Mouse (Mus musculus): ENCODE data around the gene Dclre1a. TPM values are rescaled to one million over a fixed set of nuclear protein-coding genes. Genes with fewer than 3 reads are reported as not detected.
A peak's percentile ranks its signal among the peaks of the same experiment; 100 is the strongest.

The Dclre1a gene
- total RNA-seq (2021), result 1 to 10 TPM; 7.3 to 7.4 TPM
- long read RNA-seq, experiment 1, result 0 reads
- long read RNA-seq, experiment 2, partial matches to known transcripts, result 3 of 4 reads
- long read RNA-seq, experiment 2, other reads (novel, unspliced or antisense), result 1 of 4 reads

DNA sequence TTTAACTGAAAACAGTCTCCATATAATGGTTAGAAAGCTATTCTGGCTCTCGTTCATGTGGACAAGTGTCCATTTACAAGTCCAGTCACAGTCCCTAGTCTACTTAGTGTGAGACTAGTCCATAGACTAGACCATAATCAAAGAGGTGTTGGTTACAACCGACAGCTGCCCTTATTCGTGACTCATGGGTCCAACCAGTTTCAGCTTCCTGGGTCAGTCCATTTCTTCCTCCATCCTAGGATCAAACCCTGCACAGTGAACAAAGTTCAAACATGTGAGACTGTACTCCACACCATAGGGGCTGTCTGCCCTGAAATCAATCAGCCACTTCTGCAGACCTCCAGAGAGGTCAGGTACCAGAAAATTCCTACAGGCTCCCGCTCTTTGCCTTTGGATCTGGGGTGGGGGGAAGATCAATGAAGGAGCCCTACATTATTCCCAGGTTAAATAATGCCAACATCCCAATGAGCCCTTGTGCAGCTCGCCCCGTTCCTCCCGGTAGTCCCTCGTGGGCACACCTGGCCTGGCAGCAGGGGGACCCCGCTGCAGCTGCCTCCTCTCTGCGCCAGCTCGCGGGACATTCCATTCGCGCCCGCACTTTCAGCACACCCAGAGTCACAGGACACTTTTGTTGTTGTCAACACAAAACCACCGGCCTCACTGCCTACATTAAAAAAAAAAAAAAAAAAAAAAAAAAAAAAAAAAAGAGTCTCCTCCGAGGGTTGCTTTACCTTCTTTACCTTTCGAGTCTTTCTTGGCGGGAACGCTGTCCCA is at the start of gene Dclre1a:
TSS of gene Dclre1a (minus strand) at position 767 of the 774 bp plus-strand sequence.
- DNase-seq (ENCODE audit: low spot score in 2 of 2), result peak; percentile 51 to 64

DNA sequence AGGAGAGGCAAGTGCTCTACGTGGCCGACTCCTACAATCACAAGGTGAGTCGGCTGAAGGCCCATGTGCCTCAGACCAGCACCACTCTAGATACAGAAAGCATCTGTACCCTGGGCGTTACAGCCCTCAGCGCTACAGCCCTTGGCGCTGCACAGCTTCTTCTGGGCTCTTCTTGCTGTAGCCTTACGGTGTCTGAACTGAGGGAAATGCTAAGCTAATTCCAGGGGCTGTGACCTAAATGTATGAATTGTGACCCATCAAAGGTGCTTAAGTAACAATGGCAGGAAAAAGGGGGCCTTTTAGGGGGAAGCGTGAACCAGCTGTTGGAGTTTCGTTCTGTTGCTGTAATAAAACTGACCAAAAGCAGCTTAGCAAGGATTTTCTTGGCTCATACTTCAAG is 44.5 kb upstream of the Dclre1a start:
- DNase-seq (ENCODE audit: low spot score in 2 of 2), result no peak

DNA sequence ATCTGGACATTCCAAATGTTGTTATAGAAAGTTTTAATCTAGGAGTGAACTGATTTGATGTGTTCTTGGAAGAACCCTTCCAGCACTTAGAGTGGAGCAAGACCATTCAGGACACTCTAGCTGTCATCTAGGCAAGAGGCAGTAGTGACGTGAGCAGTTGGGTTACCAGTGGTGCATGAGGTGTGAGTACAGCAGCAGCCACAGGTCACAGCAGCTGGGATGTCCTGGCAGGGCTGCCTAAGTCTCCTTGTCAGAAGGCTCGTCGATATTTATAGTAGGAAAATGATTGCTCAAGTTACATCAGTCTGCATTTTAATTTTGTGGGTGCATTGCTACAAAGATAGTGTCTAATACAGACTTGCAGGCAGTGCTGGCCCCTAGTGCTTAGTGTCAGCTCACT is 42.2 kb upstream of the Dclre1a start:
- DNase-seq (ENCODE audit: low spot score in 2 of 2), result no peak

DNA sequence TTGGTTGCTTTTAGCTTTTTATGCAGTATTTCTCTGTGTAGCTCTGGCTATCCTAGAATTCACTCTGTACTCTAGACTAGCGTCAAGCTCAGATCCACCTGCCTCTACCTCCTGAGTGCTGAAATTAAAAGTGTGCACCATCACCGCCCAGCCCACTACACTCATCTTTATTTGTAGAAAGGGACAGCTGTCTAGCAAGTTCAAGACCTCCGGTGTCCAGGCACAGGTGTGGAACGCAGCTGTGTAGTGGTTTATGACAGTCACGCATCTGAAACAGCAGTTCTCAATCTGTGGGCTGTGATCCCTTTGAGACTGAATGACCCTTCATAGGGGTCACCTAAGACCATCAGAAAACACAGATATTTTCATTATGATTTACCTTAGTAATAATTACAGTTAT is 41.4 kb upstream of the Dclre1a start:
- DNase-seq (ENCODE audit: low spot score in 2 of 2), result no peak

DNA sequence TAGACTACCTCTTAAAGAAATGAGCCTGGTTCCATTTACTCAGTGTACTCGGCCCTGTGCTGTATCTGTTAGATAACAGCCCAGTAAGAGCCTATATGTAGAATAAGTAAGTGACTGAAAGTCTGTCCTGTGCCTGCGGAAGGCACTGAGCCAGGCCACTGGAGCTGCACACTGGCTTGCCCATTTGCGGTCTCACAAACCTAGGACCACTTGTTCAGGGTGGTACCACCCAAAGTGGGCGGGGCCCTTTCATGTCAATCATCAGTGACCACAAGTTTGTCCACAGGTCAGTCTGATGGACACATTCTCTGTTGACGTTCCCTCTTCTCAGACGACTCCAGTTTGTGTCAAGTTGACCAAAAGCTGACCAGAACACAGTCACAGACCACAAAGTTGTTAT is 41.0 kb upstream of the Dclre1a start:
- no peak for DNase-seq (ENCODE audit: low spot score in 2 of 2)

DNA sequence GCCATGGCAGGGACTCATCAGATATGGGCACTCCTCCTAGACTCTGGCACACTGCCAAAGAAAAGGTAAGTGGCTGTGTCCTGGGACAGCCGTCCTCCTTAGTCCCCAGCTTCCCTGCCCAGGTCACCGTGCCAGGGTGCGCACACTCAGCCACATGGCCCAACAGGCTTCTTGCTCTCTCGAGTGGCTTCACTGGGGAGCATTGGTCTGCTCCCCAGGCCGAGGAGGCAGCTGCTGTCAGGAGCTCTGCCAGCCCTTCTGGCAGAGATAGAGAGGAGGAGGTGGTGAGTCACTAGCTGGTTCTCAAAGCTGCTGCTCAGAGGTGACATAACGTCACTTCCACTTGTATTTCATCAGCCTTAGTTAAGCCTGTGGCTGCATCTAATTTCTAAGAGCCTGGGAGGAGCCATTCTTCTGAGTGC is 40.2 kb upstream of the Dclre1a start:
- peak; percentile 11 to 17 for DNase-seq (ENCODE audit: low spot score in 2 of 2)

DNA sequence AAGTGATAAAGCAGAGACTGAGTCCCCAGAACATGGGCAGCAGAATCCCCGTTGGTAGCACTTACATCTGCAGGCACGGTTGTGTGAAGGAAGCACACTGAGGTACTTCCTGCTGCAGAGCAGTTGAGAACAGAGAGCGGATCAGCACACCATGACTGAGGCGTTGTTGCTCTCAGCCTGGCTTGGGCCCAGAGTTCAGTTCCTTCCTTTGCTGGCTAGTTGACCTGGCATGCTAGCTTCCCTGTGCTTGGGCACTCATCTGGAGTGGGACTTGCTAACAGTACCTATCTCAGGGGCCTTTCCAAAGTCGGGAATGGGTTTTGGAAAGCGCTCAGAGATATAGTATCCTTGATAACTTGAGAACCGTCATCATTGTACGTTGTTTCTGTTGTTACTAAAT is 38.3 kb upstream of the Dclre1a start:
- no peak for DNase-seq (ENCODE audit: low spot score in 2 of 2)

DNA sequence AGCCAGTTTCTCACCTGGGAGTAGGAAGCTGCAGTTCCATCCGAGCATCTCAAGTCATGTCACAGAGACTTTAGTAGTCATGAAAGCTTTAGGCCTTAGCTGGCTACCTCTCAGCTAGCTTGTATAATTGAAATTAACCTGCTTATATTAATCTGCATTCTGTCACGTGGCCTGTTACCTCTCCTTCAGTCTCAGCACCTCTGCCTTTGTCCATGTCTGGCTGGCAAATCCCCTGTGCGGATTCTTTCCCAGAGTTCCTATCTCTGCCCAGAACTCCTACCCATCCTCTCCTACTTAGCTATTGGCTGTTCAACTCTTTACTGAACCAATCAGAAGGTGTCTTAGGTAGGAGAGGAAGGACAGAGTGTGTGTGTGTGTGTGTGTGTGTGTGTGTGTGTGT is 36.3 kb upstream of the Dclre1a start:
- no peak for DNase-seq (ENCODE audit: low spot score in 2 of 2)

DNA sequence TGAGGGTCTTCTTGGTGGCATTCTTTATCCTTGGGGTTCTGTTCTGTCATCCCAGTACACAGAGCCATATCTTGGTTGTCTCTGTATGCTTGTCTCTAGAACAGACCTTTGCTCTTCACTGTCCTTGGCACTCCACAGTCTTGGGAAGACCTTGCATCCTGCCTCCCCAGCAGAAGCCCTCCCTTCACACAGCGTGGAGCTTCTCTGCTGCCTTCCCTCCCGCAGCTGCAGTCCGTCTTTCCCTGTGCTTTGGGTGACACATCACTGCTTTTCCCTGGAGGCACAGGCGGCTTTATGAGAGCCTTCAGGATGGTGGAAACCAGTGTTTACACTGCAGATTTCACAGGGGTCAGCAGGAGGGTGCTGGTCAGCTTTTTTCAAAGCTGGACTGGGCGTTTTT is 35.8 kb upstream of the Dclre1a start:
- DNase-seq (ENCODE audit: low spot score in 2 of 2), result no peak

DNA sequence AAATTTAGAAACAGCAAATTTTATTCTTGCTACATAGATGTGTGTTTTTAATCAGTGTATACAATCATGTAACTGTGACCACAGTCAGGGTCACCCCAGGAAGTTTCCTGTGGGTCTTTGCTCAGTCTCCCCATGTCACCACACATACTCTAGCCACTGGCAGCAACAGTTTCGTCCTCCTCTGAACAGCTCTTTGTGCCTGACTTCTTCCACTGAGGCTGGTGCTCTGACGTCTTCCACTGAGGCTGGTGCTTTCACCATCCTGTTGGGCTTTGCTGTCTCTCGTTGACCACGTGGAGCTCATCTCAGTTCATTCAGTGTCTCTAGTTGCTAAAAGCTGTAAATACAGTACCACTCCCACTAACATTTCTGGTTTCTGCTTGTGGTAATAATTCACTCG is 34.0 kb upstream of the Dclre1a start:
- no peak for DNase-seq (ENCODE audit: low spot score in 2 of 2)

DNA sequence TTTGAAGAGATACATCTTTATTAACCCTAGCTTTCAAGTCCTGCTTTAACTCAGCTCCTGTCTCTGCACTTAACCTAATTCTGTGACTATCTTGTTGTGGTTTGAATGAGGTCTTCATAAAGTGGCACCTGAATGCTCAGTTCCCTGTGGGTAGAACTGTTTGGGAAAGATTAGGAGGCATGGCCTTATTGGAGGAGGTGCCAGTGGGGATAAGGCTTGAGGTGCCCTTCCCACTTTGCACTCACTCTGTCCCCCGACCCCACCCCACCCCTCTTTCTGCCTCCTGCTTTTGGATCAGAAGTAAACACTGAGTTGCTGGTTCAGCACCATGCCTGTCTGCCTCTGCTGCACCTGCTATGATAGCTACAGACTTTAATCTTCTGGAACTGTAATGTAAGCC is 29.8 kb upstream of the Dclre1a start:
- no peak for DNase-seq (ENCODE audit: low spot score in 2 of 2)

DNA sequence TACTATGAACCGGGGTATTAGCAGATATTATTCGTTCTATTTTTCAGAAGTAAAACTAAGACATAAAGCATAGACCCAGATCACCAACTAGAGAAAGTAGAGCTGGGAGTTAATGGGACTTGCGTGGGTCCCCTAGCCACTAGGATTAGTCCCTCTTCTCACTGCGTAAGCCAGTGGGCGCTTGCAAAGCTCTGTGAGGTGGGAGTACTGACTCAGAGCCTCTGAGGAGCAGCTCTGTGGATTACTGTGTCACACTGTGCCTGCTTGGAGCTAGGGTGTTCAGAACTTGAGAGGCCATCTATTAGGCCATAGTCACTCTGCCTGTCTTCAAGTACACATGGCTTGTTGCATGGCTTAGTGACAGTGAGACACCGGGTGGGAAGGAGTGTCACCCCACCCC is 25.2 kb upstream of the Dclre1a start:
- no peak for DNase-seq (ENCODE audit: low spot score in 2 of 2)

DNA sequence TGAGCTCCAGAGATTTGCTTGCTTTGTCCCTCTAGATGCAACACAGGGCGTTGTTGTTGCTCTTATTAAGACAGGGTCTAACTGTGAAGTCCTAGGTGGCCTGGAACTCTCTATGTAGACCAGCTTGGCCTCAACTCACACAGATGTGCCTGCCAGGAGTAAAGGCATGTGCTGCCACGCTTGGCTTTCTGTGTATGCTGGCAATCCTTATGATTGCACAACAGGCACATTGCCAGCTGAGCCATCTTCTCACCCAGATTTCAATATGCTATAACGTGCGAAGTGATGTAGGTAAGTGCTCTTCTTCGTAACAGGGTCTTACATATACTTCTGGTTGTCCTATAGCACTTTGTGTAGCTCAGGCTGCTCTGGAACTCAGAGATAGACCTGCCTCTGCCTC is 23.9 kb upstream of the Dclre1a start:
- no peak for DNase-seq (ENCODE audit: low spot score in 2 of 2)

DNA sequence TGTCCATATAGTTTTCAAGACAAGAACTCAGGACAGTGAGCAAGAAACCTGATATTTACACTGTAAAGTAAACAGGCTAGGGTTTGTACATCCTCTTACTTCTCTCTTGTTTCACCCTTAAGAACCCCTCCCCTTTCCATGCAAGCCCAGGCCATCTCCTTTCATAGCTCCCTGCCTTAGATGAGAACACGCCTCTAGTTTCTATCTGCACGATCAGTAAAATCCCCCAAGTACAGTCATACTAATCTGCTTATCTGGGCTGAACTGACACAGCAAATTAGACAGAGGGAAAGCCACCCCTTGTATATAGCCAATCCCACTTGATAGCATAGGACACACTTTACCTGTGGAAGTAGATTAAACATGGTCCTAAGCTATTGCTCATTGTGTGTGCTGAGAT is 23.2 kb upstream of the Dclre1a start:
- no peak for DNase-seq (ENCODE audit: low spot score in 2 of 2)

DNA sequence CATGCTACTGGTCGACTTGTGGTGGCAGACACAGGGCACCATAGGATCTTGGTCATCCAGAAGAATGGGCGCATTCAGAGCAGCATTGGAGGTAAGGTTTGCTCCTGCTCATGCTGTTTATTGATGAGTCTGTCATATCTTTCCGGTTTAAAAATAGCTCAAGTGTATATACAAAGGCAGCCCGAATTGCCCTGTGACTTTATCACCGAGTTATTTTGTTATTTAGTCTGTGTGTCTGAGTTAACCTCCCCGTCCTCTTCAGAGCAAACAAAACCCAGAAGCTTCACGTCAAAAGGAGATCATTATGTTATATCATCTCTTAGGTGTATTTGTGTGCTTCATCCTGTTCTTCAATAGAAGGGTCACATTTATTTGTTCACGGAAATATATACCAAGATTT is 22.8 kb upstream of the Dclre1a start:
- no peak for DNase-seq (ENCODE audit: low spot score in 2 of 2)

DNA sequence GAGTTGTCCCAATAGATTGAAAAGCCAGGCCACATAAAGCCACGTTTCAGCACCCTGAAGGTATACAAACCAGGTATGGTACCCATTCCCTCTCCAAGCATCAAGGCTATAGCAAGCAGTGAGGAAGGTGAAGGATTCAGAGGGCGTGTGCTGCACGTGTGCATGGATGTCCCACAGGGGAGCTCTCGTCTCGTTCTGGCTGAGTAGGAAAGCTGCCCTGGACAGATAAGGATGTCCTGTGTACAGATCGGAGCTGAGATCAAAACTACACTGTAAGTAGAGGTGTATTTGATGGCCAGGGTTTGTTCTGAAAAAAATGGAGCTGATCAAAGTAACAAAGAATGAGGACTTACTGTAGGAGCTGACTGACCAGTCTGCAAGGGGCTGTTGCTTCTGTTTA is 18.9 kb upstream of the Dclre1a start:
- DNase-seq (ENCODE audit: low spot score in 2 of 2), result no peak

DNA sequence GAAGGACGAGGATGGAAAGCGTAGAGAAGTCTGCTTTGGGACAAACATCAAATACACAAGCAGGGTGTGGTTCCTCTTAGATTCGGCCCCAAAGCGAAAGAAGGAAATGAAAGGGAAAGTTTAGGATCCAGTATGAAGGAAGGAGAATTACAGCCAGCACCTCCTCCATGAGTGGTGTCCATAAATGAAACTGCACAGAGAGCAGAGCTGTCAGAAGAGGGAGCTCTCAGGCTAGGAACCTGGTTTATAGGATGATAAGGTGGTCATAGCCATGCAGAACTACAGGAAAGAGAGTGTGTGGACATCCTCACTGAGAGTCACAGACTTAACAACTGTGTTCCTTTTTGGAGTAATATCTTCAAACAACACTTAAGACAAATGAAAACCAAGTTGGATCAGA is 18.0 kb upstream of the Dclre1a start:
- peak in 1 of 2 experiments; percentile 75 for DNase-seq (ENCODE audit: low spot score in 2 of 2)

DNA sequence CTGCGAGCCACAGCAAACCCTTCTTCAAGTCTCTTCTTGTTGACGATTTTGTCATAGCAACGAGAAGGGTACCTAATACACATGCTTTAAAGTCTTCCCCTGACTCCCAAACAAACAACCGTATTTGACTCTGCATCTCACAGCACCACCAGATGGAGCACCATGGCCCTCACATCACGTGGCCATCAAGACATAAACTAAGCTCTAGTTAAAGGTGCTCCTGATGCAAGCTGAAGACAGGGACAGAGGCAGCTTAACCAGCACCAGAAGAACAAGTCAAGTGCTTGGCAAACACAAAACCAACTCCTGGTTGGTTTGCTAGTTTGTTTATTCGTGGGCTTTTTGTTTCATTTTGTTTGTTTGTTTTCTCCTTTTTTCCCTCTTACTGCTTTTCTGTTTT is 17.3 kb upstream of the Dclre1a start:
- DNase-seq (ENCODE audit: low spot score in 2 of 2), result no peak

DNA sequence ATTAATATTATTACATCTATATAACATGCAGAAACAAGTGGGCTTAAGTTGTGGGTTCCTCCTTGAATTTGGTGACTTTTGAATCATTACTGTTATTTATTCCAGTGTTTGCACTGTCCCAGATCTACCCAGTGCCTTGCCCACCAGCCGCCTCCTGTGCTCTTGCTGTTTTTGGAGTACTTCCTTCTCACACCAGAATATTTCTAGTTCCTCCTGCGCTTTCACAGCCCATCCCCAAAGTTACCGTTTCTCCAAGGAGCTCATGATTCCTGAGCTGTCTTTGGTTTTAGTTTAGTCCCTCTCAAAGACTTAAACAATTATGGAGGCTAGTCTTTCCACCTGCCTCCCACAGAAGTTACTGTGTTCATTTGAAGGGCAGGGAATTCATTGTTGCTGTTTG is 15.4 kb upstream of the Dclre1a start:
- DNase-seq (ENCODE audit: low spot score in 2 of 2), result no peak

DNA sequence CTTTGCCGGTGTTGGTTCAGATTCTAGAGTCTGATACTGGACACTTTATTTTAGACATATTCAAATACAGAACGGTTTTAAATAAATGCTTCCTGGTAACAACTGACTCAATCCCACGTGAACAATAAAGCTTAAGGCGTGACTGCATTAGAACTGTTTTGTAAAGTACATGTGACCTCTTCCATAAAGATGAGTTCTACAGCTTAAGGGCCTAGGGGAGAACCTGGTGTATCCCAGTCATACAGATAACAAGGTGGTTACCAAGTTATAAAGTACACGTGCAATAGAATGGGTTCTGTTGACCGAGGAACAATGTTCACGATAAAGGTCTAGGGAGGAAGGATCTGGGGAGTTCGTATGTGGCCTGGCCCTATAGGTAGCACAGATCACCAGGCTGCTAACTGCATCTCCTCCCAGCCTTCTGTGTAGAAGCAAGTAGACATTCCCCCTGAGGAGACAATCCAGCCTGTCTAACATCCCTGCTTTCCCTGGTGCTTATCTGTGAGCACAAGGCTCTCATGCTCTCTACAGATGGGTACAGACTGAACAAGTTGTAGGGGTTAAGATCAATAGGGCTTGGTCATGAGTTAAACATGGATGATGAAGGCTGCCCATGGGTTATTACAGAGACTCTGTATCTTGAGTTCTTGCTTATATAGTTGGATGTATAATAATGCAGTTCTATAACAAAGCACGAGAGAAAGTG is 14.6 kb upstream of the Dclre1a start:
- no peak for DNase-seq (ENCODE audit: low spot score in 2 of 2)

DNA sequence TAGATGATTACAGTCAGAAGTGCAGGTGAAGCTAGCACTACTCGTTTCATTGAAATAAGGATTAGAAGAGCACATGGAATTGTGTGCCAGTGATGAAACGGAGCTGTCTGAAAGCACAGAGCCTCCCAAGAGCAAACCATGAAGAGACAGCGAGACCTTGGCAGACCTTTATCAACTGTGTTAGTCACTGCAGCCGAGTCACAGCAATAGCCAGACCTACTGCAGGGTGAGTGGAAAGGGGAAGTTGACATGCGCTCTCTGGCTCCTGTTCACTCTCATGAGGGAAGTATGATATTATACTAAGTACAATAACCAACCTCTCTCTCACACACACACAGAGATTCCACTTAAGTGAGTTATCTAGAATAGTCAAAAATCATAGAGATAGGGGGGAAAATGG is 8.0 kb upstream of the Dclre1a start:
- DNase-seq (ENCODE audit: low spot score in 2 of 2), result no peak

DNA sequence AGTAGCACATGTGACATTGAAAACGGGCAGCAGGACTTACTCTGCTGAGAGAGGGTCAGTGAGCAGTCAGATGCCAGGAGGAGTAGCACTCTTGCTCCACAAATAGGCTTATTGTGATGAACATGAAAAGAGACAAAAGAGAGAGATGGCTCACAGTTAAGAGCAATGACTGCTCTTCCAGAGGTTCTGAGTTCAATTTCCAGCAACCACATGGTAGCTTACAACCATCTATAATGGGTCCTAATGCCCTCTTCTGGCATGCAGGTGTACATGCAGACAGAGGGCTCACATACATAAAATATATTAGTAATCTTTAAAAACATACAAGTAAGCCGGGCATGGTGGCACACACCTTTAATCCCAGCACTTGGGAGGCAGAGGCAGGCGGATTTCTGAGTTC is 5.2 kb upstream of the Dclre1a start:
- no peak for DNase-seq (ENCODE audit: low spot score in 2 of 2)
